In genomic region chr4:106785345-106785744, GRCm38 (mm10) we compare ENCODE assay signal across 10 mouse cellular contexts. TPM values are rescaled to one million over a fixed set of nuclear protein-coding genes. Genes with fewer than 3 reads are reported as not detected.
DNase-seq lines count a peak whose midpoint lies in the region; ATAC-seq and TF ChIP-seq lines count a peak whose summit lies in the region.
"Had no signal": no experiment of that assay in that cellular context is flagged by ENCODE, and none has a peak within 500 bp of the region (broad histone marks: within the 10 kb centered on the region; RNA-seq: fewer than 3 reads in every experiment).

No protein-coding gene starts in this region.

- H3K9ac ChIP-seq in kidney, embryonic 14.5 days (ENCODE audit: low read depth, low read length) = peak overlapping the region; percentile 23; the same call in 1 of the 2 replicates
- no peak overlapping the region for H3K9ac ChIP-seq in hindbrain, postnatal 0 days (replicated peaks; ENCODE audit: low read length)
- H3K9ac ChIP-seq in midbrain, postnatal 0 days (replicated peaks; ENCODE audit: low read length, poor library complexity, severe bottlenecking) = no peak overlapping the region
- H3K9ac ChIP-seq: liver, embryonic 14.5 days had no signal

- peaks cover 43% of the 10 kb centered on the region for H3K4me1 ChIP-seq in kidney, embryonic 14.5 days (ENCODE audit: control insufficient read depth, insufficient read depth, low read length)
- H3K4me1 ChIP-seq in embryonic fibroblast, embryonic 13.5 days (ENCODE audit: control insufficient read depth, insufficient read depth, low read length) = peaks cover 11% of the 10 kb centered on the region
- peaks cover 18% of the 10 kb centered on the region for H3K4me1 ChIP-seq in hindbrain, postnatal 0 days (ENCODE audit: insufficient read depth, low read length)
- H3K4me1 ChIP-seq in midbrain, postnatal 0 days (ENCODE audit: insufficient read depth, low read length) = peaks cover 14% of the 10 kb centered on the region

- no peak overlapping the region for H3K4me2 ChIP-seq in kidney, embryonic 14.5 days (replicated peaks; ENCODE audit: low read depth, low read length)
- H3K4me2 ChIP-seq in hindbrain, postnatal 0 days (ENCODE audit: low read depth, low read length) = no peak overlapping the region
- no peak overlapping the region for H3K4me2 ChIP-seq in midbrain, postnatal 0 days (ENCODE audit: low read depth, low read length, poor library complexity, severe bottlenecking)

- no peaks in the 10 kb centered on the region for H3K9me3 ChIP-seq in kidney, embryonic 14.5 days (ENCODE audit: control insufficient read depth, low read length)
- H3K9me3 ChIP-seq in hindbrain, postnatal 0 days (ENCODE audit: low read length) = no peaks in the 10 kb centered on the region
- H3K9me3 ChIP-seq in midbrain, postnatal 0 days (ENCODE audit: low read length) = no peaks in the 10 kb centered on the region

- no peak overlapping the region for H3K4me3 ChIP-seq in kidney, embryonic 14.5 days (ENCODE audit: low read length)
- H3K4me3 ChIP-seq in embryonic fibroblast, embryonic 13.5 days (ENCODE audit: insufficient read depth, low read length) = no peak overlapping the region
- H3K4me3 ChIP-seq in hindbrain, postnatal 0 days (ENCODE audit: low read length) = no peak overlapping the region
- no peak overlapping the region for H3K4me3 ChIP-seq in midbrain, postnatal 0 days (ENCODE audit: low read depth, low read length)

- TF ChIP-seq POLR2A in embryonic fibroblast, embryonic 13.5 days (IDR thresholded peaks at IDR 0.05; ENCODE audit: low read depth, low read length) = no peak

- no peak for TF ChIP-seq CTCF in embryonic fibroblast, embryonic 13.5 days (IDR thresholded peaks at IDR 0.05; ENCODE audit: borderline replicate concordance, insufficient read depth, low read length)
- no peak for TF ChIP-seq CTCF in hindbrain, postnatal 0 days (IDR thresholded peaks at IDR 0.05; ENCODE audit: low read depth)
- TF ChIP-seq CTCF in midbrain, postnatal 0 days (IDR thresholded peaks at IDR 0.05) = no peak

- H3K27ac ChIP-seq in kidney, embryonic 14.5 days (ENCODE audit: low read depth, low read length) = peak overlapping the region; percentile 81; the same call in 1 of the 2 replicates
- peak overlapping the region; percentile 80 for H3K27ac ChIP-seq in embryonic fibroblast, embryonic 13.5 days (ENCODE audit: insufficient read depth, low read length)
- peak overlapping the region; percentile 80 for H3K27ac ChIP-seq in hindbrain, postnatal 0 days
- H3K27ac ChIP-seq in midbrain, postnatal 0 days (ENCODE audit: low read depth, low read length) = peak overlapping the region; percentile 88
- H3K27ac ChIP-seq: liver, embryonic 14.5 days had no signal

- no peak for DNase-seq in kidney, postnatal 4 days
- DNase-seq in hindbrain, postnatal 0 days (ENCODE audit: low spot score) = no peak
- DNase-seq in midbrain, postnatal 0 days (ENCODE audit: low spot score) = no peak
- DNase-seq in urinary bladder, postnatal 4 days (ENCODE audit: low spot score in 2 of 2) = no peak
- no peak for DNase-seq in cerebellum, postnatal 36 days

- no peaks in the 10 kb centered on the region for H3K36me3 ChIP-seq in kidney, embryonic 14.5 days (ENCODE audit: control insufficient read depth, insufficient read depth, low read length)
- no peaks in the 10 kb centered on the region for H3K36me3 ChIP-seq in hindbrain, postnatal 0 days (ENCODE audit: insufficient read depth, low read length)
- no peaks in the 10 kb centered on the region for H3K36me3 ChIP-seq in midbrain, postnatal 0 days (ENCODE audit: insufficient read depth, low read length)

- 64% methylated on average over 7 of the region's 7 CpGs for WGBS in kidney, embryonic 14.5 days
- 41% methylated on average over 7 of the region's 7 CpGs for WGBS in hindbrain, postnatal 0 days
- WGBS in midbrain, postnatal 0 days = 41% methylated on average over 7 of the region's 7 CpGs

- H3K27me3 ChIP-seq in kidney, embryonic 14.5 days (ENCODE audit: control insufficient read depth, insufficient read depth, low read length) = no peaks in the 10 kb centered on the region
- no peaks in the 10 kb centered on the region for H3K27me3 ChIP-seq in hindbrain, postnatal 0 days (ENCODE audit: insufficient read depth, low read length)
- no peaks in the 10 kb centered on the region for H3K27me3 ChIP-seq in midbrain, postnatal 0 days (ENCODE audit: insufficient read depth, low read length)

- no peak for ATAC-seq in kidney, embryonic 14.5 days (ENCODE audit: low FRiP score, low TSS enrichment)
- 0 out of 2 replicates have a peak, but pooled peaks have one; percentile 8 for ATAC-seq in hindbrain, postnatal 0 days
- ATAC-seq in midbrain, postnatal 0 days (ENCODE audit: low FRiP score) = no peak
- no peak for ATAC-seq in cerebellum, adult (ENCODE audit: insufficient number of reproducible peaks, low FRiP score, low TSS enrichment)

RNA-seq across cellular contexts. Expression of gene Acot11, which starts 19.5 kb away (rescaled TPM):
- polyA plus RNA-seq in kidney, embryonic 14.5 days (2014; fragmentation: Nextera tagmentation; extraction: Ambion mirVana) = 1.4 and 2.2 TPM in 2 replicates
- 3.9 and 4.8 TPM in 2 replicates for polyA plus RNA-seq in embryonic fibroblast, embryonic 13.5 days (2011; ENCODE audit: insufficient read length, low read depth, missing spikeins)
- 11.1 and 12.2 TPM in 2 replicates for total RNA-seq in hindbrain, postnatal 0 days (2014; rRNA removed)
- 2.0 and 2.7 TPM in 2 replicates for polyA plus RNA-seq in hindbrain, postnatal 0 days (2015; fragmentation: Nextera tagmentation; extraction: Ambion mirVana)
- total RNA-seq in midbrain, postnatal 0 days (2014; rRNA removed) = 4.0 and 7.0 TPM in 2 replicates
- polyA plus RNA-seq in midbrain, postnatal 0 days (2015; fragmentation: Nextera tagmentation; extraction: Ambion mirVana) = 1.8 and 2.1 TPM in 2 replicates

RNA-seq across cellular contexts. Expression of gene Fam151a, which starts 51.7 kb away (rescaled TPM):
- 3.6 and 4.5 TPM in 2 replicates for polyA plus RNA-seq in kidney, embryonic 14.5 days (2014; fragmentation: Nextera tagmentation; extraction: Ambion mirVana)
- not detected in 2 replicates for polyA plus RNA-seq in embryonic fibroblast, embryonic 13.5 days (2011; ENCODE audit: insufficient read length, low read depth, missing spikeins)
- not detected in 2 replicates for total RNA-seq in hindbrain, postnatal 0 days (2014; rRNA removed)
- polyA plus RNA-seq in hindbrain, postnatal 0 days (2015; fragmentation: Nextera tagmentation; extraction: Ambion mirVana) = not detected in 2 replicates
- total RNA-seq in midbrain, postnatal 0 days (2014; rRNA removed) = not detected in 2 replicates
- not detected in 2 replicates for polyA plus RNA-seq in midbrain, postnatal 0 days (2015; fragmentation: Nextera tagmentation; extraction: Ambion mirVana)
- total RNA-seq: common myeloid progenitor, adult 5-6 weeks had no signal

RNA-seq across cellular contexts. Expression of gene Mroh7, which starts 54.6 kb away (rescaled TPM):
- 0.29 and 0.47 TPM in 2 replicates for polyA plus RNA-seq in kidney, embryonic 14.5 days (2014; fragmentation: Nextera tagmentation; extraction: Ambion mirVana)
- not detected in 2 replicates for polyA plus RNA-seq in embryonic fibroblast, embryonic 13.5 days (2011; ENCODE audit: insufficient read length, low read depth, missing spikeins)
- total RNA-seq in hindbrain, postnatal 0 days (2014; rRNA removed) = 0.68 and 0.99 TPM in 2 replicates
- 0.59 and 0.98 TPM in 2 replicates for polyA plus RNA-seq in hindbrain, postnatal 0 days (2015; fragmentation: Nextera tagmentation; extraction: Ambion mirVana)
- 1.1 and 1.3 TPM in 2 replicates for total RNA-seq in midbrain, postnatal 0 days (2014; rRNA removed)
- 0.59 and 0.64 TPM in 2 replicates for polyA plus RNA-seq in midbrain, postnatal 0 days (2015; fragmentation: Nextera tagmentation; extraction: Ambion mirVana)
- total RNA-seq: common myeloid progenitor, adult 5-6 weeks had no signal
